Mouse (Mus musculus): ENCODE results near the gene Ccnd3. TPM values are rescaled to one million over a fixed set of nuclear protein-coding genes. Genes with fewer than 3 reads are reported as not detected.

Gene Ccnd3
- polyA plus RNA-seq, 1 experiment from 2014 or later: 546 TPM

DNA sequence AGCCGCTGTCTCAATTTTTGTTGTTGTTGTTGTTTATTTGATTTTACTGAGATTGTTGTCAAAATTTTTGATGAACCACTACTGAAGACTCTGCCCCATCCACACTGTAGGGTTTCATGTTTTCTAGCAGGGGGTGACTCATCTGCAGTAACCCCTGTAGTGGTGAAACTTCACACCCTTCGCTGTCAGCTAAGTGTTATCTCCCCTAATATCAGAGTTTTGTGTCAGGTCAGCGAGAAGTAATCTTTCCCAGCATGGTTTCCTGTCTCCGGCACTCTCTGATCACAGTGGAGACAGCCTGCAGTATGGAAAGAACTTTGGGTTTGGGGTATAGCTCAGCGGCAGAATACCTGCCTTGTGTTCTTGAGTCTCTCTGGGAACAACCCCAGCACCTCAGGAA, 59.8 kb downstream of the Ccnd3 start:
- Histone ChIP-seq H3K9me3 (replicated peaks) (no peaks in the 10 kb centered on the region), H3K4me1 (peaks cover 74% of the 10 kb centered on the region), H3K9ac (peak overlapping the region; percentile 28; the same call in 1 of the 2 replicates), H3K36me3 (no peaks in the 10 kb centered on the region), H3K27ac (peak overlapping the region; percentile 20; the same call in 1 of the 2 replicates), H3K27me3 (replicated peaks) (no peaks in the 10 kb centered on the region), H3K4me2 (no peak overlapping the region), H3K4me3 (no peak overlapping the region)
- 20% methylated on average over 5 of the region's 5 CpGs for WGBS (ENCODE audit: insufficient replicate concordance)
- ATAC-seq: no peak

DNA sequence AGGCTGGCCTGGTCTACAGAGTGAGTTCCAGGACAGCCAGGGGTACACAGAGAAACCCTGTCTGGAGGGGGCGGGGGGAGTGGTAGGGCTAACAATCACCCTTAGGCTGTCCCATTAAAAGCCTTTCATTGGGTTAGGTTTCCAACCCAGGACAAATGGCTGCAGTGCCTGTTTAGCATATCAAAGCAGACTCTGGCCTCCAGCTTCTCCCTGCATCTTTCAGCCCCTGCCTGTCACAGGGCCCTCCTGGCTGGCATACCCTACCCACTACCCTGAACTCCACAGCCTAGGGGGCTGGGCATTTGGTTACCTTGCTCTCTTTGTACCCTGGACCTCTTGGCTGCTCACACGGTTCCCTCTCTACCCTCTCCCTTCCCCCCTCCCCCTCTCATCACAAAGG, 61.3 kb downstream of the Ccnd3 start:
- peaks cover 68% of the 10 kb centered on the region for H3K4me1 ChIP-seq
- H3K27ac ChIP-seq: peak overlapping the region; percentile 42; the same call in 1 of the 2 replicates
- H3K36me3 ChIP-seq: no peaks in the 10 kb centered on the region
- WGBS (ENCODE audit: insufficient replicate concordance): 34% methylated on average over 2 of the region's 2 CpGs
- H3K27me3 ChIP-seq (replicated peaks): no peaks in the 10 kb centered on the region
- no peak overlapping the region for H3K9ac ChIP-seq
- H3K4me3 ChIP-seq: no peak overlapping the region
- ATAC-seq: no peak
- H3K9me3 ChIP-seq (replicated peaks): no peaks in the 10 kb centered on the region
- no peak overlapping the region for H3K4me2 ChIP-seq

DNA sequence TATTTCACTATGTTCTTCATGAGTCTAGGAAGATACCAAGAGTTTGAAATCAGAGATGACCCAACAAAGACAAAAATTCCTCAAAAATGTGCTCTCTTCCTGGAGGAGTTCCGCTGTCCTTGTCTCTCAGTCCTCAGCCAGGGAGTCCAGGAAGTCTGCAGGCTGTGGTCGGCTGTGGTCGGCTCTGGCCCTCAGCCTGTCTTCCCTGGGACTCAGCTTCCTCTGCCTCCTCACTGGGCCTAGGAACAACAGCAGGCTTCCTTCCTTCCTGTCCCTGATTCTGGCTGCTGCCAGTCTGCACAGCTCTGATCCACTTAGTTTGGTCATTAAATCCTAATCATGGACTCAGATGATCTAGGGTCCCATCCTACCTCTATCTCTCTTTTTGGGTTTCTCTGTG, 62.4 kb downstream of the Ccnd3 start:
- Histone ChIP-seq H3K4me1 (peaks cover 78% of the 10 kb centered on the region), H3K4me2 (no peak overlapping the region), H3K9ac (peak overlapping the region; percentile 14), H3K36me3 (no peaks in the 10 kb centered on the region), H3K9me3 (replicated peaks) (no peaks in the 10 kb centered on the region), H3K27me3 (replicated peaks) (no peaks in the 10 kb centered on the region), H3K27ac (peak overlapping the region; percentile 86), H3K4me3 (no peak overlapping the region)
- 48% methylated on average over 3 of the region's 3 CpGs for WGBS (ENCODE audit: insufficient replicate concordance)
- ATAC-seq: no peak

DNA sequence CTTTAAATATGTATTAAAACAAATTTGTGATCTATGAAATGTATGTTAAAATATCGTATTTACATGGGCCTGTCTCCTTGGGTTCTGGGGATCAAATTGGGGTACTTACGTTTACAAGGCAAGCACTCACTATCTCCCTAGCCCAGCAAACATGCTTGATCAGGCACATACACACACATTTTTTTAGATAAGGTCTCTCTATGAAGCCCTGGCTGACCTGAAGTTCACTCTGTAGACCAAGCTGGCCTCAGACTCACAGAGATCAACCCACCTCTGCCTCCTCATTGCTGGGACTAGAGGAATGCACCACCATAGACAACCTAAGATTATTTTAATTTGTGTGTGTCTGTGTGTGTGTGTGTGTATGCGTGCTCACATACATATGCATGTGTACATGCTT, 63.5 kb downstream of the Ccnd3 start:
- peaks cover 71% of the 10 kb centered on the region for H3K4me1 ChIP-seq
- peak overlapping the region; percentile 51 for H3K9ac ChIP-seq
- H3K9me3 ChIP-seq (replicated peaks): no peaks in the 10 kb centered on the region
- H3K27me3 ChIP-seq (replicated peaks): 0 out of 2 replicates have a peak, but pooled peaks cover 4% of the 10 kb centered on the region
- H3K36me3 ChIP-seq: no peaks in the 10 kb centered on the region
- peak overlapping the region; percentile 86 for H3K27ac ChIP-seq
- WGBS (ENCODE audit: insufficient replicate concordance): 46% methylated on average over 3 of the region's 3 CpGs
- H3K4me3 ChIP-seq: no peak overlapping the region
- peak overlapping the region; percentile 43 for H3K4me2 ChIP-seq
- peak; percentile 98 for ATAC-seq

DNA sequence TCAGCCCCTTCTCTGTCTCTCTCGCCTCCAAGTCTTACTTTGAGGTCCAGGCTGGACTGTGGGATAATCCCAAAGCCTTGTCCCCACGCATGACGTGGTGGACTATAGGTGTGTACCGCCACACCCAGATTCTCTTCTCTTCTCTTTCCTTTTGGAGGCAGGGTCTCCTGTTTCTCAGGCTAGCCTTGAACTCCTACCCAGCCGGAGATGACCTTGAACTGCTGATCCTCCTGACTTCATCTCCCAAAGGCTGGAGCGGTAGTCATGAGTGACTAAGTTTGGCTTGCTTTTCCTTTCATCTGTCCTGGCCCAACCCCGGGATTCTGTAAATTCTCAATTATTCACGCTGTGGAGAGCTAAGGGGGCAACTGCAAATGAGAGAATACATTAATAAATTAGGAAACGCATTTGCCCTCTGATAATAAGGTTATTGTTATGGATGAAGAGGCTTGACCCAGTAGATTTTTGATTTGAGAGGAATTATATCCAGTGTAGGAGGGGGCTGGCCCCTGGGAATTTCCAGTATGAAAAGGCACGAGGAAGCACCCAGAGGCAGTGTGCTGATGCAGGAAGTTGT, 64.2 kb downstream of the Ccnd3 start:
- peak; percentile 8; the same call in 1 of the 2 replicates for ATAC-seq
- Histone ChIP-seq H3K9ac (peak overlapping the region; percentile 51), H3K9me3 (replicated peaks) (no peaks in the 10 kb centered on the region), H3K4me1 (peaks cover 68% of the 10 kb centered on the region), H3K4me2 (peak overlapping the region; percentile 43), H3K27ac (peak overlapping the region; percentile 86), H3K27me3 (replicated peaks) (peaks cover 7% of the 10 kb centered on the region; the same call in 1 of the 2 replicates), H3K36me3 (no peaks in the 10 kb centered on the region), H3K4me3 (no peak overlapping the region)
- WGBS (ENCODE audit: insufficient replicate concordance): 80% methylated on average over 10 of the region's 10 CpGs

DNA sequence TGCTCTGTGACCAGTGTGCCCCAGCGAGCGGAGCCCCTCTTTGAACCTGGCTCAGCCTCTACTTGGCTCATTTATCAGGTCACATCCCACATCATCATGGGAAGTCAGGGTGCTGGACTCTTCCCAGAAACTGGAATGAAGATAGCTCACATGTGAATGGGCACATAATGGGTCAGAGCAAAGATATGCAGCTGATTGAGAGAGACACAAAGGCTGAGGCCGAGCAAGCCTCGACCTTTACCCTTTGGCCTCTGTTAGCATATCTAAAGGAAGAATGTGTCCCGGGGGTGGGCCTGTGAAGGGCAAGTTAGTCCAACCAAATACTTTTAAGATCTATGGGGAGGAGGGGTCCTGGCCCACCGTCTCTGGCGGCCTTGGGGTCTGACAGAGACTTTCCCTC, 66.8 kb downstream of the Ccnd3 start:
- H3K27ac ChIP-seq: peak overlapping the region; percentile 22; the same call in 1 of the 2 replicates

DNA sequence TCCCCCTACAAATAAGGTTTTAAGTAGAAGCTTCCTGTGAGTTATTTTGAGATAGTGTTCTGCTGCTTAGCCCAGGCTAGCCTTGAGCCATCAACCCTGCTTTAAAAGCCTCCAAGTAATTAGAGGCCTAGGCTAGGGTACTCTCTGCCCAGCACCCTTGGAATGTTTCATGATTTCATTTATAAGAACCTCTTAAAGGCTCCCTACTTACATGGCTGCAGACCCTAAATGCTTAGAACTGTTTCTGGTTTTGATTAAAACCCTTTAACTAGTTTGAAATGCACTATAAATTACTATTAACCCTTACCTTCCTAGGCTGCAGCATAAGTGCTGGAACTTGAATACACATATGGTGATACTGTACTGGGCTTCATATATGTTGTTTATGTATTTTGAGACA, 67.6 kb downstream of the Ccnd3 start:
- H3K9me3 ChIP-seq (replicated peaks): no peaks in the 10 kb centered on the region
- no peak overlapping the region for H3K27ac ChIP-seq
- no peak overlapping the region for H3K4me2 ChIP-seq
- H3K4me1 ChIP-seq: peaks cover 47% of the 10 kb centered on the region
- H3K36me3 ChIP-seq: no peaks in the 10 kb centered on the region
- no peak overlapping the region for H3K4me3 ChIP-seq
- no peak for ATAC-seq
- H3K9ac ChIP-seq: no peak overlapping the region
- peaks cover 10% of the 10 kb centered on the region; the same call in 1 of the 2 replicates for H3K27me3 ChIP-seq (replicated peaks)

More for the DNA sequence above, 66.8 kb downstream of the Ccnd3 start:
- Histone ChIP-seq H3K9ac (no peak overlapping the region), H3K36me3 (no peaks in the 10 kb centered on the region), H3K4me3 (no peak overlapping the region), H3K4me2 (no peak overlapping the region), H3K27me3 (replicated peaks) (peaks cover 10% of the 10 kb centered on the region; the same call in 1 of the 2 replicates), H3K9me3 (replicated peaks) (no peaks in the 10 kb centered on the region), H3K4me1 (peaks cover 56% of the 10 kb centered on the region)
- WGBS (ENCODE audit: insufficient replicate concordance): 64% methylated on average over 7 of the region's 7 CpGs
- ATAC-seq: no peak

DNA sequence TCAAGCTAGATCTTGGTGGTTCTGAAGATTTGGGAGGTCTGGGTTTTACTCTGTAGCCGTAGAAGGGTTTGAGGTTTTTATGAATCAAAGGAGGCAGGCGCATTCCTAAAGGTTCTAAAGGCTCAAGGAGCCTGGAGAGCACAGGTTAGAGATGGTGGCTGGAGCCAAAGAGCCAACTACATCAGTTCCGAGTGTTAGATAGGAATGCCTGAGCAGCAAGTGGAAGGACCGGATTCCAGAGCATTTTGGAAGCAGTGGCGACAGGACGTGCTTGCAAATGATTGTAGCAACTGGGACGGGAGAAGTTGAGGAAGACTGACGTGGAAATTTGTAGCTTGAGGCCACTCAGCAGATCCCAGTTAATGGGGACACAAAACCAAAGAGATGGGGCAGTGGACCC, 69.2 kb downstream of the Ccnd3 start:
- WGBS (ENCODE audit: insufficient replicate concordance): 66% methylated on average over 8 of the region's 8 CpGs
- Histone ChIP-seq H3K4me3 (no peak overlapping the region), H3K36me3 (no peaks in the 10 kb centered on the region), H3K9me3 (replicated peaks) (no peaks in the 10 kb centered on the region), H3K27me3 (replicated peaks) (peaks cover 10% of the 10 kb centered on the region; the same call in 1 of the 2 replicates), H3K9ac (no peak overlapping the region), H3K4me2 (no peak overlapping the region), H3K27ac (0 out of 2 replicates have a peak overlapping the region, but pooled peaks have one; percentile 8), H3K4me1 (peaks cover 44% of the 10 kb centered on the region)
- ATAC-seq: no peak

DNA sequence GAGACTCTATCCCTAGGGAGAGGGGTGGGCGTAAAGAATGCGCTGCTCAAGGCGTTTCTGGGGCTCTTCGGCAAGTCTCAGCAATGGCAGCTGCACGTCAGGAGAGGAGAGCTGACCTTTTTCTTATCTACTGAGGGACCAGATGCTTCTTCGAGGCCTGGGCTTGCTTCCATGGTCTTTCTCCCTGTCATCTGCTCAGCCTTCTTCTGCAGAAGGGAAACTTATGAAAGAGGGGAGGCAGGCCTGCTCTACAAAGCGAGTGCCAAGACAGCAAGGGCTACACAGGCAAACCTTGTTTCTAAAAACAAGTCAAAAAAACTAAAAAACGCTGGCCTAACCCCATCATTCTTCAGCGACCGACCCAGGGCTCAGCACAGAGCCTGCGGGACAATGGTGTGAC, 70.0 kb downstream of the Ccnd3 start:
- WGBS (ENCODE audit: insufficient replicate concordance): 70% methylated on average over 11 of the region's 11 CpGs

DNA sequence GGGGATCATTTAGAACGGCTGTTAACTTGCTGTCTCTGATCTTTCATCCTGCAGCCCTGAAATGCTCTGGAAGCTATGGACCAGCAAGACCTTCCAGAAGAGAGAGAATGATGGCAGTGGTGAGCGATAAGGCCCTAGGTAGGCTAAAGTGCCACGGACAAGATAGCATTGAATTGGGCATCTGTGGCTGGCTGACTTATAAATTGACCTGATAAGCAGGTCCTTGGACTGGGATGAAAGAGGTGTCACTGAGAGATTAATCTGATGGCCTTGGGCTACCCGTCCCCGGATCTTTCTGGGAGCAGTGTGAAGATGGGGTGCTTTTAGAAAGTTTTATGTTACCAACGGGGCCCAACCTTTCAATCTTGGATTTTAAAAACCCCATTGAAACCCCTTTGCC, 73.8 kb downstream of the Ccnd3 start:
- Histone ChIP-seq H3K4me1 (peaks cover 28% of the 10 kb centered on the region), H3K27me3 (replicated peaks) (peaks cover 5% of the 10 kb centered on the region; the same call in 1 of the 2 replicates), H3K4me2 (peak overlapping the region; percentile 27), H3K9ac (no peak overlapping the region; the same call in 1 of the 2 replicates), H3K4me3 (no peak overlapping the region), H3K27ac (peak overlapping the region; percentile 72), H3K9me3 (replicated peaks) (no peaks in the 10 kb centered on the region), H3K36me3 (no peaks in the 10 kb centered on the region)
- 49% methylated on average over 6 of the region's 6 CpGs for whole genome bisulfite sequencing (ENCODE audit: insufficient replicate concordance)
- peak; percentile 90 for ATAC-seq

More for the DNA sequence above, 70.0 kb downstream of the Ccnd3 start:
- Histone ChIP-seq H3K9ac (no peak overlapping the region), H3K36me3 (no peaks in the 10 kb centered on the region), H3K27me3 (replicated peaks) (peaks cover 10% of the 10 kb centered on the region; the same call in 1 of the 2 replicates), H3K27ac (no peak overlapping the region), H3K4me1 (peaks cover 40% of the 10 kb centered on the region), H3K4me2 (no peak overlapping the region), H3K4me3 (no peak overlapping the region), H3K9me3 (replicated peaks) (no peaks in the 10 kb centered on the region)
- no peak for ATAC-seq

DNA sequence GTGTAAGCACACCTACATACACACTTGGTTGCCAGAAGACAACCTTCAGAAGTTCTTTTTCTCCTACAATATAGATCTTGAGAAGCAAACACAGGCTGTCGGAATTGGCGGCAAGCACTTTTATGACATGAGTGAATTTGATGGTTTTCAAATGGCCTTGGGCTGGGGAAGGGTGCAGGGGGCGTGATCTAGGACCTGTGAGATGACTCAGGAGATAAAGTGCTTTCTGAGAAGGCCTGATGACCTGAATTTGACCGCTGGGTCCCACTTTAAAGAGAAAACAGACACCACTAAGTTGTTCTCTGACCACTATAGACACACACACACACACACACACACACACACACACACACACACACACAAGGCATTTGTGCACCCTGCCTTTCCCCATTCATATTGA, 76.1 kb downstream of the Ccnd3 start:
- H3K9me3 ChIP-seq (replicated peaks): no peaks in the 10 kb centered on the region
- H3K4me2 ChIP-seq: no peak overlapping the region
- H3K36me3 ChIP-seq: no peaks in the 10 kb centered on the region
- ATAC-seq: no peak
- H3K27me3 ChIP-seq (replicated peaks): no peaks in the 10 kb centered on the region
- H3K9ac ChIP-seq: no peak overlapping the region
- H3K4me3 ChIP-seq: no peak overlapping the region
- peaks cover 30% of the 10 kb centered on the region for H3K4me1 ChIP-seq
- no peak overlapping the region for H3K27ac ChIP-seq
- 85% methylated on average over 4 of the region's 4 CpGs for WGBS (ENCODE audit: insufficient replicate concordance)

DNA sequence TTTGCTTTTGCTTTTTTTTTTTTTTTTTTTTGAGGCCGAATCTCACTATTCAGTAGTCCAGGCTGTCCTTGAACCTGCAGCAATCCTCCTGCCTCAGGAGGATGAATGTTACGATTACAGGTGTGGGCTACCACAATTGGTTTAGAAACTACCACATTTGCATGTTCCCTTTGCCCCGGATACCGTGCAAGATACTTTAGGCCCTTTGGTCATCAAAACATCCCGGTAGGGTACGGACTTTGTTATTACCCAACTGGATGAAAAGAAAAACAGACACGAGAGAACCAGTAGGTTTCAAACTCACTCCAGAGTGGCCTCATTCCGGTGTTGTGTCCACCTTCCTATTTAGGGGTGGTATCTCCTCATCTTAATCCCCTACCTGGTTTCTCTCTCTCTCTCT, 83.7 kb downstream of the Ccnd3 start:
- ATAC-seq: no peak
- no peak overlapping the region for H3K9ac ChIP-seq
- no peaks in the 10 kb centered on the region for H3K36me3 ChIP-seq
- H3K27ac ChIP-seq: no peak overlapping the region
- H3K27me3 ChIP-seq (replicated peaks): no peaks in the 10 kb centered on the region
- no peak overlapping the region for H3K4me3 ChIP-seq
- WGBS (ENCODE audit: insufficient replicate concordance): 74% methylated on average over 8 of the region's 8 CpGs
- peaks cover 55% of the 10 kb centered on the region for H3K4me1 ChIP-seq
- H3K4me2 ChIP-seq: no peak overlapping the region
- H3K9me3 ChIP-seq (replicated peaks): no peaks in the 10 kb centered on the region

Measured in liver, embryonic 12.5 days (tissue).